ENCODE assay signal across 8 mouse cellular contexts in genomic region chr17:36023710-36024654, GRCm38 (mm10). TPM values are rescaled to one million over a fixed set of nuclear protein-coding genes. Genes with fewer than 3 reads are reported as not detected.
DNase-seq lines count a peak whose midpoint lies in the region; ATAC-seq lines count a peak whose summit lies in the region.
"Had no signal": no experiment of that assay in that cellular context is flagged by ENCODE, and none has a peak within 500 bp of the region (broad histone marks: within the 10 kb centered on the region; RNA-seq: fewer than 3 reads in every experiment).

No protein-coding gene starts in this region.

- 69% methylated on average over 9 of the region's 9 CpGs for WGBS in hindbrain, embryonic 11.5 days

- no peaks in the 10 kb centered on the region for H3K4me1 ChIP-seq in hindbrain, embryonic 11.5 days (replicated peaks; ENCODE audit: control insufficient read depth, insufficient read depth, low read length)

- peak; percentile 38; the same call in 1 of the 2 replicates for ATAC-seq in megakaryocyte-erythroid progenitor cell, adult 5-6 weeks (replicated peaks; ENCODE audit: low FRiP score, low TSS enrichment, poor library complexity, severe bottlenecking)
- no peak for ATAC-seq in hindbrain, embryonic 11.5 days (ENCODE audit: low FRiP score)

- no peak overlapping the region for H3K4me3 ChIP-seq in hindbrain, embryonic 11.5 days (ENCODE audit: low read depth, low read length)

- no peaks in the 10 kb centered on the region for H3K36me3 ChIP-seq in hindbrain, embryonic 11.5 days (ENCODE audit: control insufficient read depth, insufficient read depth, low read length)

- H3K27ac ChIP-seq in hindbrain, embryonic 11.5 days (ENCODE audit: low read depth, low read length) = no peak overlapping the region

- H3K9ac ChIP-seq in hindbrain, embryonic 11.5 days (ENCODE audit: low read depth, low read length) = no peak overlapping the region

- H3K4me2 ChIP-seq in hindbrain, embryonic 11.5 days (replicated peaks; ENCODE audit: low read depth, low read length) = no peak overlapping the region

- peak; percentile 82 for DNase-seq in 3134 (ENCODE audit: extremely low read depth, insufficient read length, low spot score)
- DNase-seq in 3T3-L1 (ENCODE audit: low read depth, low spot score) = peak; percentile 69
- peak; percentile 92 for DNase-seq in fat pad, adult 2 months (ENCODE audit: extremely low read depth, low read depth, low spot score)
- peak; percentile 43 for DNase-seq in kidney, postnatal 14 days
- no peak for DNase-seq in hindbrain, embryonic 11.5 days (ENCODE audit: low spot score)
- no peak for DNase-seq in gastrocnemius, postnatal 25 days

- H3K27me3 ChIP-seq in hindbrain, embryonic 11.5 days (ENCODE audit: control insufficient read depth, insufficient read depth, low read length) = no peaks in the 10 kb centered on the region

- no peaks in the 10 kb centered on the region for H3K9me3 ChIP-seq in hindbrain, embryonic 11.5 days (ENCODE audit: control insufficient read depth, low read length)

RNA-seq across cellular contexts. Expression of gene H2-T24, which starts 3.6 kb away (rescaled TPM):
- 6.8 and 10.1 TPM in 2 replicates for total RNA-seq in megakaryocyte-erythroid progenitor cell, adult 5-6 weeks (2014; fragmentation: Nextera tagmentation)
- 25.5 and 35.1 TPM in 2 replicates for total RNA-seq in megakaryocyte-erythroid progenitor cell, adult 5-6 weeks (2017)
- 4.1 and 5.9 TPM in 2 replicates for polyA plus RNA-seq in hindbrain, embryonic 11.5 days (2014; fragmentation: Nextera tagmentation; extraction: Ambion mirVana)
- 1 to 10 TPM; 1.6 to 1.7 TPM for total RNA-seq in gastrocnemius, postnatal 25 days (2021)

RNA-seq across cellular contexts. Expression of gene H2-T23, which starts 8.7 kb away (rescaled TPM):
- total RNA-seq in megakaryocyte-erythroid progenitor cell, adult 5-6 weeks (2014; fragmentation: Nextera tagmentation) = 55.6 and 98.1 TPM in 2 replicates
- total RNA-seq in megakaryocyte-erythroid progenitor cell, adult 5-6 weeks (2017) = 84.5 and 111 TPM in 2 replicates
- polyA plus RNA-seq in hindbrain, embryonic 11.5 days (2014; fragmentation: Nextera tagmentation; extraction: Ambion mirVana) = 3.0 and 4.0 TPM in 2 replicates
- 1 to 10 TPM; 6.2 to 8.7 TPM for total RNA-seq in gastrocnemius, postnatal 25 days (2021)

RNA-seq across cellular contexts. Expression of gene H2-T22, which starts 18.6 kb away (rescaled TPM):
- total RNA-seq in megakaryocyte-erythroid progenitor cell, adult 5-6 weeks (2014; fragmentation: Nextera tagmentation) = 17.1 and 25.6 TPM in 2 replicates
- 30.1 and 31.5 TPM in 2 replicates for total RNA-seq in megakaryocyte-erythroid progenitor cell, adult 5-6 weeks (2017)
- polyA plus RNA-seq in hindbrain, embryonic 11.5 days (2014; fragmentation: Nextera tagmentation; extraction: Ambion mirVana) = 7.0 and 8.3 TPM in 2 replicates
- total RNA-seq in gastrocnemius, postnatal 25 days (2021) = 1 to 10 TPM; 5.8 to 7.2 TPM

RNA-seq across cellular contexts. Expression of gene Gm6034, which starts 18.8 kb away (rescaled TPM):
- total RNA-seq in megakaryocyte-erythroid progenitor cell, adult 5-6 weeks (2014; fragmentation: Nextera tagmentation) = 0.52 TPM in 1 of 2 replicates, not detected in the other
- not detected in 2 replicates for total RNA-seq in megakaryocyte-erythroid progenitor cell, adult 5-6 weeks (2017)
- polyA plus RNA-seq in hindbrain, embryonic 11.5 days (2014; fragmentation: Nextera tagmentation; extraction: Ambion mirVana) = not detected in 2 replicates
- total RNA-seq in gastrocnemius, postnatal 25 days (2021) = not detected
- total RNA-seq: heart, postnatal 14 days had no signal

RNA-seq across cellular contexts. Expression of gene Gm11127, which starts 34.2 kb away (rescaled TPM):
- total RNA-seq in megakaryocyte-erythroid progenitor cell, adult 5-6 weeks (2014; fragmentation: Nextera tagmentation) = not detected in 2 replicates
- not detected in 2 replicates for total RNA-seq in megakaryocyte-erythroid progenitor cell, adult 5-6 weeks (2017)
- polyA plus RNA-seq in hindbrain, embryonic 11.5 days (2014; fragmentation: Nextera tagmentation; extraction: Ambion mirVana) = not detected in 2 replicates
- total RNA-seq in gastrocnemius, postnatal 25 days (2021) = 1 to 10 TPM; 1.3 to 2.4 TPM

Comparison
In these comparisons a context has a peak if more than half of its experiments do, and no peak if none do; other contexts are left out.
1. DNase-seq: peak in 3134 (single experiment), 3T3-L1 (single experiment), fat pad, adult 2 months (single experiment) and kidney, postnatal 14 days (single experiment); none in hindbrain, embryonic 11.5 days (single experiment) and gastrocnemius, postnatal 25 days (single experiment).
2. RNA of gene H2-T23, which starts 8.7 kb away (total RNA-seq): 55.6 to 111 TPM in megakaryocyte-erythroid progenitor cell, adult 5-6 weeks; 6.2 to 8.7 TPM in gastrocnemius, postnatal 25 days; every median in the first group is over 4 times any median in the second.